Mouse (Mus musculus) lung, postnatal 0 days (tissue): ENCODE measurements at regions not wholly inside any gene's neighbourhood (a gene's known extent, or its start where the extent isn't known, plus 50 kb on each side); places are given as distances from the start of the nearest gene placed in this dataset.

ENCODE experiments used
- ATAC-seq: fragments of 200-750 bp; cut with Nextera tagmentation; 2 replicates; pipeline ENCODE4 v1.8.0; 2017; ENCODE audit warnings: moderate library complexity
- DNase-seq: peaks from one replicate; pipeline ENCODE4 v3.0.0-alpha.2; 2016; ENCODE audit warnings: low spot score
- H3K27ac ChIP-seq: fragments of 300-500 bp; sonication (generic); 2 replicates; pipeline ENCODE4 v1.5.1; 2014; ENCODE audit warnings: antibody characterized with exemption, mild to moderate bottlenecking, low read length, mixed read lengths
- H3K27me3 ChIP-seq: fragments of 300-500 bp; sonication (generic); replicated peaks from 2 replicates; pipeline ENCODE4 v1.6.1; 2014; ENCODE audit warnings: low read length, mixed read lengths; ENCODE audit not compliant: insufficient read depth
- H3K36me3 ChIP-seq: fragments of 300-500 bp; sonication (generic); 2 replicates; pipeline ENCODE4 v1.6.1; 2014; ENCODE audit warnings: low read length, mixed read lengths; ENCODE audit not compliant: insufficient read depth
- H3K4me1 ChIP-seq: fragments of 300-500 bp; sonication (generic); 2 replicates; pipeline ENCODE4 v1.6.1; 2014; ENCODE audit warnings: antibody characterized with exemption, low read depth, low read length, mixed read lengths; ENCODE audit not compliant: insufficient read depth
- H3K4me2 ChIP-seq: fragments of 300-500 bp; sonication (generic); replicated peaks from 2 replicates; pipeline ENCODE4 v1.6.1; 2014; ENCODE audit warnings: low read depth, mild to moderate bottlenecking, low read length, moderate library complexity, mixed read lengths
- H3K4me3 ChIP-seq: fragments of 300-500 bp; sonication (generic); 2 replicates; pipeline ENCODE4 v1.5.1; 2014; ENCODE audit warnings: low read depth, low read length
- H3K9ac ChIP-seq: fragments of 300-500 bp; sonication (generic); replicated peaks from 2 replicates; pipeline ENCODE4 v1.6.1; 2014; ENCODE audit warnings: low read depth, mild to moderate bottlenecking
- H3K9me3 ChIP-seq: fragments of 300-500 bp; sonication (generic); 2 replicates; pipeline ENCODE4 v1.6.1; 2016; ENCODE audit warnings: low read length, mixed read lengths
- CTCF ChIP-seq: IDR thresholded peaks from 2 replicates; pipeline ENCODE4 v1.5.1; 2016; ENCODE audit warnings: antibody characterized with exemption, mild to moderate bottlenecking
- EP300 ChIP-seq: IDR thresholded peaks from 2 replicates; pipeline ENCODE4 v1.6.1; 2016; ENCODE audit warnings: antibody characterized with exemption, mild to moderate bottlenecking, control low read depth
- WGBS: fragments of 180-500 bp; shearing (Covaris S2); extraction: QIAGEN DNeasy Blood & Tissue Kit; methylation state at CpG from one replicate; pipeline ENCODE4 v1.1.7; 2014; 5-methylcytosine and 5-hydroxymethylcytosine counted together

DNA sequence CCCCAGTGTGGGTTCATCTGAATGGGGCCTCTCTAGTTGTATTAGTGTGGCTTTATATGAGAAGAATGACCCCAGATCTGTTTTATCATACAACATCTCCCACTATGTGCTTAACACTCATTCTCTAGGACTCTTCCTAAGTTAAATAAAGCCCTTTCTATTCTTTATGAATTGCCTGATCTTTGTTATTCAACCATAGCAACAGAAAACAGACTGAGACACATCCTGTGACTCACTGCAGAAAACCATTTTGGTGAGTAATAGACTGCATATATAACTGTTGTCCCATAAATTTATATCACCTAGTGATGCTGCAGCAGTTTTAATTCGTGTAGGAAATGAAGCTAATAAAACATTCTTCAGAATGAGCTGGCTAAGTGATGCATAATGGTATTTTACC lies 406.0 kb upstream of the Pmfbp1 start:
- TF ChIP-seq EP300, result no peak
- TF ChIP-seq CTCF, result no peak

DNA sequence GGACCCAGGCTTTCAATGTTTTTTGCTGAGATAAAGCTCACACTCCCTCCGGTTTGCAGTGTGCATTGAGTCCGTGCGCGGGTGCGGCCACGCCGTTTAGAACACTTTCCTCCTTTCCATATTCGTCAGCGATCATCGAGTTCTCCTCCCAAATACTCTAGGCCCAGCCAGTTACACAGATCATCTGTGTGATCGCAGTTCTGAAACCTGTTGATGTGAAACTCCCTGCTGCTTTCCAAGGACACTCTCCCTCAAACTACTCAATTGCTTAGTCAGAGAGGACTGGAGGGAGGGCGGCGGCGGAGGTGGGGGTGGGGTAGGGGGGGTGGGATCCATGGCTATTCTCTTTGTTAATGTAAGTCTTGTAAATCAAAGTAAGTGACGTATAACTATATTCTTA lies 394.2 kb upstream of the Pmfbp1 start:
- no peak overlapping the region for H3K4me2 ChIP-seq
- DNase-seq (no peak), ATAC-seq (no peak)
- H3K27me3 ChIP-seq, result no peaks in the 10 kb centered on the region
- H3K9me3 ChIP-seq, result no peaks in the 10 kb centered on the region
- WGBS, result 90% methylated on average over 15 of the region's 15 CpGs
- H3K27ac ChIP-seq, result no peak overlapping the region
- no peak overlapping the region for H3K4me3 ChIP-seq
- H3K36me3 ChIP-seq, result no peaks in the 10 kb centered on the region
- no peak for TF ChIP-seq EP300
- TF ChIP-seq CTCF, result no peak
- H3K4me1 ChIP-seq, result no peaks in the 10 kb centered on the region
- no peak overlapping the region for H3K9ac ChIP-seq

More for the DNA sequence above, 406.0 kb upstream of the Pmfbp1 start:
- Histone ChIP-seq H3K27me3 (no peaks in the 10 kb centered on the region), H3K4me2 (no peak overlapping the region), H3K4me3 (no peak overlapping the region), H3K36me3 (no peaks in the 10 kb centered on the region), H3K9me3 (no peaks in the 10 kb centered on the region), H3K4me1 (no peaks in the 10 kb centered on the region), H3K9ac (no peak overlapping the region), H3K27ac (no peak overlapping the region)
- ATAC-seq (no peak), DNase-seq (no peak)
- 38% methylated on average over 1 of the region's 1 CpGs for WGBS

- TF ChIP-seq CTCF (no peak), EP300 (no peak)
- Histone ChIP-seq H3K4me3 (no peak overlapping the region), H3K36me3 (no peaks in the 10 kb centered on the region), H3K27me3 (no peaks in the 10 kb centered on the region), H3K9ac (no peak overlapping the region), H3K27ac (no peak overlapping the region), H3K4me1 (no peaks in the 10 kb centered on the region), H3K9me3 (no peaks in the 10 kb centered on the region), H3K4me2 (no peak overlapping the region)
- no peak for ATAC-seq
- 80% methylated on average over 5 of the region's 5 CpGs for WGBS
- no peak for DNase-seq
Measured at GRCm38 (mm10) chr8:109101416-109101815, 392.4 kb upstream of the Pmfbp1 start.

DNA sequence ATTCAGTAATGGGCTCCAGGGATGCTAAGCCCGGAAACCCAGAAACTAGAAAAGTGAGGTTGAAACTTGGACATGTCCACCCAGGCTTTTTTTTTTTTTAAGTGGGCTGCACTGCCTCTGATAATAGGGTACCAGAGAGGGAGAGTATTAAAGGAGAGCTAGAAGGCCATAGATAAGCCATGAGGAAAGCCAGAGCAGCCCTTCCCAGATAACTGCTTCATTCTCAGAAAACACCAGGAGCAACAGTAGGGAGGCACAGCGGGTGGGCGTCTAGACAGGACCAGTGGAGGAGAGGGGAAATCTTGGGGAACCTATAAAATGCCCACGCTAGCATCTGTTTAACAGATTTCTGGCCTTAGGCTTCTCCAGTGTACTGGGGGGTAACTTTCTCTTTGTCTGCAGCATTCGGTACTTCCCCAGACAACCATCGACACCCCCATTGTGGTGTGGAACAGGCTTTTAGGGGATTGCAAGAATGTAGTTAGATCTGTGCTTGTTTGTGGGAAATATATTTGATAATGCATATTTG lies 389.0 kb upstream of the Pmfbp1 start:
- DNase-seq, result no peak
- Histone ChIP-seq H3K27ac (peak overlapping the region; percentile 17; the same call in 1 of the 2 replicates), H3K9ac (no peak overlapping the region), H3K9me3 (no peaks in the 10 kb centered on the region), H3K4me3 (no peak overlapping the region), H3K4me2 (no peak overlapping the region), H3K36me3 (no peaks in the 10 kb centered on the region), H3K4me1 (no peaks in the 10 kb centered on the region), H3K27me3 (no peaks in the 10 kb centered on the region)
- TF ChIP-seq CTCF (no peak), EP300 (no peak)
- no peak for ATAC-seq
- 53% methylated on average over 6 of the region's 6 CpGs for WGBS

DNA sequence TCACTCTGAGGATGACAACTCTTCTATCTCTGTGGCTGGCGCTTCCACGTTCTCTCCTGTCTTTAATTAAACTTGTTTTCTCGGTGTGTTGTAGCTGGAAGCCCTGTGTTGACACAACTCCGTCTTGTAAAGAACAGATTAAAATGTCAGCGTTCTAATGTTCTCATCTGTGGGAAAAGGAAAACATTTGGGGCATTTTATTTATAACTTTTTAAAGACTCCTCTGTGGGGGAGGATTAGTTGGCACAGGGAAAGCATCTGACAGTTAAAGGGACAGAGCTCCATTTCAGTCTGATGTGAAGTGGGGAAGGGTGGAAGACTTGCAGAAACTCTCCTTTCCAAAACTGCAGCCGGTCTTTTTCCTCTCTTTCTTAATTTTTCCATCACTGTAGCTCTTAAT lies 388.1 kb upstream of the Pmfbp1 start:
- H3K36me3 ChIP-seq, result no peaks in the 10 kb centered on the region
- no peaks in the 10 kb centered on the region for H3K27me3 ChIP-seq
- no peak overlapping the region for H3K9ac ChIP-seq
- no peaks in the 10 kb centered on the region for H3K9me3 ChIP-seq
- no peak overlapping the region for H3K4me3 ChIP-seq
- 30% methylated on average over 6 of the region's 6 CpGs for WGBS
- peak overlapping the region; percentile 19; the same call in 1 of the 2 replicates for H3K4me2 ChIP-seq
- DNase-seq, result peak; percentile 73
- ATAC-seq, result peak; percentile 48; the same call in 1 of the 2 replicates
- H3K4me1 ChIP-seq, result no peaks in the 10 kb centered on the region
- no peak for TF ChIP-seq CTCF
- TF ChIP-seq EP300, result no peak
- H3K27ac ChIP-seq, result peak overlapping the region; percentile 71

DNA sequence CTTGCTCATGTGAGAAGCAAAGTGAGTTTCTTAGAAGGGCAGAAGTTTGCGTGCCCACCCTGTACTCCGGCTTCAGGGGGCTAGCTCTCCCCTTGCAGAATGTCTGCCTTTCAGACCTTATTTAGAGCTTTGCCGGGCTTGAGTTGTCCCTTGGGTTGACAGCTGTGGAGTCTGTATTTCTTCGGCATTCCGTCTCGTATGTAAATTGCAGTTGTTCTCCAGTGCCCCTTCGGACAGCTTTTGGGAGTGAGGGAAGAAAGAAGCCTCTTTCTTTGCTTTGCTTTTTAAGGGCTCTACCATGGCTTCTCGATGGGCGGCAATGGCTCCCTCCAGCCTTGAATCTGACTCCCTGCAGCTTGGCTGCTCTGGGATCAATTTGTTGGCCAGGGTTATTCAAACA lies 386.9 kb upstream of the Pmfbp1 start:
- no peaks in the 10 kb centered on the region for H3K9me3 ChIP-seq
- H3K4me3 ChIP-seq, result no peak overlapping the region
- no peak overlapping the region for H3K27ac ChIP-seq
- H3K4me1 ChIP-seq, result no peaks in the 10 kb centered on the region
- no peak overlapping the region for H3K4me2 ChIP-seq
- no peaks in the 10 kb centered on the region for H3K36me3 ChIP-seq
- no peak overlapping the region for H3K9ac ChIP-seq
- 66% methylated on average over 9 of the region's 9 CpGs for WGBS
- TF ChIP-seq CTCF (no peak), EP300 (no peak)
- DNase-seq, result peak; percentile 8
- ATAC-seq, result no peak
- no peaks in the 10 kb centered on the region for H3K27me3 ChIP-seq

- no peak overlapping the region for H3K4me3 ChIP-seq
- H3K27me3 ChIP-seq, result no peaks in the 10 kb centered on the region
- no peak overlapping the region for H3K9ac ChIP-seq
- TF ChIP-seq EP300 (no peak), CTCF (no peak)
- ATAC-seq (peak; percentile 33), DNase-seq (peak; percentile 25)
- no peak overlapping the region for H3K27ac ChIP-seq
- no peaks in the 10 kb centered on the region for H3K4me1 ChIP-seq
- no peaks in the 10 kb centered on the region for H3K36me3 ChIP-seq
- no peak overlapping the region for H3K4me2 ChIP-seq
- 36% methylated on average over 12 of the region's 12 CpGs for WGBS
- no peaks in the 10 kb centered on the region for H3K9me3 ChIP-seq
Measured at GRCm38 (mm10) chr8:109107762-109108161, 386.1 kb upstream of the Pmfbp1 start.
